Mouse (Mus musculus): Measurements from ENCODE around the gene Gm45716. TPM values are rescaled to one million over a fixed set of nuclear protein-coding genes. Genes with fewer than 3 reads are reported as not detected.
A peak's percentile ranks its signal among the peaks of the same experiment; 100 is the strongest.

Gm45716 gene
- 6.8 and 8.2 TPM in 2 replicates for polyA plus RNA-seq (2015; fragmentation: Nextera tagmentation; extraction: Ambion mirVana)

GRCm38 (mm10) chr11:90187441-90187840 is at the start of gene Gm45716:
TSS of gene Gm45716 (plus strand) at chr11:90187683.
- no peak within 1 kb of the TSS for H3K4me3 ChIP-seq (ENCODE audit: low read length)
- H3K27ac ChIP-seq (ENCODE audit: low read length), result no peak within 1 kb of the TSS
- H3K4me1 ChIP-seq (replicated peaks; ENCODE audit: control insufficient read depth, insufficient read depth, low read length), result peaks cover 2% of the 10 kb centered on the region; the same call in 1 of the 2 replicates
- H3K36me3 ChIP-seq (ENCODE audit: control insufficient read depth, insufficient read depth, low read length), result no peaks in the 10 kb centered on the region
- no peaks in the 10 kb centered on the region for H3K27me3 ChIP-seq (ENCODE audit: control insufficient read depth, insufficient read depth, low read depth, low read length)
- H3K4me2 ChIP-seq (ENCODE audit: low read depth, low read length), result no peak within 1 kb of the TSS
- ATAC-seq (ENCODE audit: low read depth), result no peak
- 81% methylated on average over 6 of the region's 7 CpGs for WGBS
- no peak within 1 kb of the TSS for H3K9ac ChIP-seq (ENCODE audit: low read length)
- no peaks in the 10 kb centered on the region for H3K9me3 ChIP-seq (ENCODE audit: control insufficient read depth, low read length)

DNA sequence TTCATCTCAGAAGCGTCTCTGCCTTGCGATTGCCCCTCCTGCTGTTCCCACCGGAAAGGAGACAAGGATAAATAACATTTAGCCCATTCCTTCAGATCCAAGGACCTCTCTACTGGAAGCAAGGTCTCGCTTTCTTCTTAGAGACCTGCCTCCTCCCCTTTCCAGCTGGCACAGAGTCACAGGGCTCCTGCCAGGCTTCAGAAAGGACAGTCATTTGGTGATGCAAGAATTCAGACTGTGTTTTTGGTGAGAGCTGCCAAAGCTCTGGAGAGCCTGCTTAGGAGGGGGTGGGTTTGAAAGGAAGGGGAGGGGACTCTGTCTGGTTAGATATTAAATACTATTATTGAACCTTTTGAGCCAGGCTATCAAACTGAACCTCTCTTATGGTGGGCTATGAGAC is 45.1 kb upstream of the Gm45716 start:
- no peaks in the 10 kb centered on the region for H3K36me3 ChIP-seq (ENCODE audit: control insufficient read depth, insufficient read depth, low read length)
- H3K9me3 ChIP-seq (ENCODE audit: control insufficient read depth, low read length), result no peaks in the 10 kb centered on the region
- no peak overlapping the region for H3K9ac ChIP-seq (ENCODE audit: low read length)
- 30% methylated on average over 4 of the region's 4 CpGs for WGBS
- H3K4me3 ChIP-seq (ENCODE audit: low read length), result no peak overlapping the region
- H3K4me1 ChIP-seq (replicated peaks; ENCODE audit: control insufficient read depth, insufficient read depth, low read length), result peaks cover 2% of the 10 kb centered on the region; the same call in 1 of the 2 replicates
- no peak overlapping the region for H3K27ac ChIP-seq (ENCODE audit: low read length)
- peak; percentile 89 for ATAC-seq (ENCODE audit: low read depth)
- 0 out of 2 replicates have a peak overlapping the region, but pooled peaks have one; percentile 15 for H3K4me2 ChIP-seq (ENCODE audit: low read depth, low read length)
- no peaks in the 10 kb centered on the region for H3K27me3 ChIP-seq (ENCODE audit: control insufficient read depth, insufficient read depth, low read depth, low read length)

- H3K4me3 ChIP-seq (ENCODE audit: low read length), result no peak overlapping the region
- peaks cover 2% of the 10 kb centered on the region; the same call in 1 of the 2 replicates for H3K4me1 ChIP-seq (replicated peaks; ENCODE audit: control insufficient read depth, insufficient read depth, low read length)
- H3K4me2 ChIP-seq (ENCODE audit: low read depth, low read length), result no peak overlapping the region
- 62% methylated on average over 4 of the region's 4 CpGs for WGBS
- H3K36me3 ChIP-seq (ENCODE audit: control insufficient read depth, insufficient read depth, low read length), result no peaks in the 10 kb centered on the region
- 0 out of 2 replicates have a peak, but pooled peaks have one; percentile 15 for ATAC-seq (ENCODE audit: low read depth)
- H3K9me3 ChIP-seq (ENCODE audit: control insufficient read depth, low read length), result no peaks in the 10 kb centered on the region
- H3K9ac ChIP-seq (ENCODE audit: low read length), result no peak overlapping the region
- H3K27ac ChIP-seq (ENCODE audit: low read length), result no peak overlapping the region
- H3K27me3 ChIP-seq (ENCODE audit: control insufficient read depth, insufficient read depth, low read depth, low read length), result no peaks in the 10 kb centered on the region
Observed at GRCm38 (mm10) chr11:90142936-90143335, 44.5 kb upstream of the Gm45716 start.

DNA sequence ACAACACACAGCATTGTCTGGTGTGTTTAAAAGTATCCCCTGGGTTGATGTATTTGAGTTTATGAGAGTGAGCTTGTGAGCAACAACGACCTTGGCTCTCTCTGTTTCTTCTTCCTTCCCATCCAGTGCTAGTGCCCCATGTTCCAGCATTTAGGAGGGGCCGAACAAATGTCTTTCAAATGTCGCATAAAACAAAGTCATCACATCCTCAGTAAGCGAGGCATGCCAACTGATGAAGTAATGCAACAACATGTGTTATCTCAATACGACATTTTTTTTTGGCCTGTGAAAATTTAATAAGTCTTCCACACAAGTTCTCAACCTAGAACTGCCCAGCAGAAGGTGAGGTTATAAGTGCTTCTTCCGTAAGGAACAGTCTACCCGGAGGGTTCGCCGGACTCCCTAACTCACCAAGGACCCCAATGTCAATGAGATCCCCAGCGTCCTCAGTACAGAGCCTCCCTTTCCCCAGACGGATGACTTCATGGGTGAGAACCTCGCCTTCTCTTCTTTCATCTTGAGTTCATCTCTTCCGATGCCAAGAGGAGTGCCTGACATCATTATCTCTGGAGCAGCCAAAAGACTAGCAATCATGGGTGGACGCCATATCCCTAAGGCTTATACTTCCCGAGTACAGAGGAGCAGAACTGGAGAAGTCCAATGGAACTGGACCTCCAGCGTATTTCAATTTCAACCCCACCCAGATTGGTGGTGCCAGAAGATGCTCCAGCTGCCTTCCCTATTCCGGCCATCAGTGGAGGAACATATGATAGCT is 41.2 kb upstream of the Gm45716 start:
- Histone ChIP-seq H3K4me2 (ENCODE audit: low read depth, low read length) (no peak overlapping the region), H3K4me1 (replicated peaks; ENCODE audit: control insufficient read depth, insufficient read depth, low read length) (peaks cover 2% of the 10 kb centered on the region; the same call in 1 of the 2 replicates), H3K36me3 (ENCODE audit: control insufficient read depth, insufficient read depth, low read length) (no peaks in the 10 kb centered on the region), H3K27me3 (ENCODE audit: control insufficient read depth, insufficient read depth, low read depth, low read length) (no peaks in the 10 kb centered on the region), H3K9me3 (ENCODE audit: control insufficient read depth, low read length) (no peaks in the 10 kb centered on the region), H3K9ac (ENCODE audit: low read length) (no peak overlapping the region), H3K27ac (ENCODE audit: low read length) (no peak overlapping the region), H3K4me3 (ENCODE audit: low read length) (no peak overlapping the region)
- no peak for ATAC-seq (ENCODE audit: low read depth)
- 88% methylated on average over 17 of the region's 17 CpGs for WGBS

GRCm38 (mm10) chr11:90155066-90155465 is 32.4 kb upstream of the Gm45716 start:
- no peak overlapping the region for H3K27ac ChIP-seq (ENCODE audit: low read length)
- ATAC-seq (ENCODE audit: low read depth), result no peak

DNA sequence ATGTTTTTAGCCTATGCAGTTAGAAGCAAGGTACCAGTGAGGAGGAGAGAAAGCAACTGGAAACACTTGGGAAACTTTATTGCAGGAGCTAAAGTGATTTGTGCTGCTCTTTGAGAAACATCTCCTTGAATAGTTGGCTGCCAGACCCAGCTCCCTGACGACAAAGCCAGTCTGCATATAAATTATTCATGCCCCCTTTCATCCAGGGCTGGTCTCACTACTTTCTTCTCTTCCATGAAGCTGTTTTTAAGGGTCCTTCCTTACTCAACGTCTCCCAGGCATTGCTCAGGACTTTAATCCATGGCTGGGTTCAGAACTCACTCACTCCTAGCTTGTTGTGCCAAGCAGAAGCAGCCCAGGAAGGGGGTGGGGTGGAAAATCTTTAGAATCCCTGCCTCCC is 32.0 kb upstream of the Gm45716 start:
- H3K4me3 ChIP-seq (ENCODE audit: low read length), result no peak overlapping the region
- no peak overlapping the region for H3K27ac ChIP-seq (ENCODE audit: low read length)
- H3K36me3 ChIP-seq (ENCODE audit: control insufficient read depth, insufficient read depth, low read length), result no peaks in the 10 kb centered on the region
- H3K9me3 ChIP-seq (ENCODE audit: control insufficient read depth, low read length), result no peaks in the 10 kb centered on the region
- H3K9ac ChIP-seq (ENCODE audit: low read length), result no peak overlapping the region
- no peak for ATAC-seq (ENCODE audit: low read depth)
- no peaks in the 10 kb centered on the region for H3K27me3 ChIP-seq (ENCODE audit: control insufficient read depth, insufficient read depth, low read depth, low read length)
- no peaks in the 10 kb centered on the region for H3K4me1 ChIP-seq (replicated peaks; ENCODE audit: control insufficient read depth, insufficient read depth, low read length)
- no peak overlapping the region for H3K4me2 ChIP-seq (ENCODE audit: low read depth, low read length)
- 45% methylated on average over 2 of the region's 2 CpGs for WGBS

More at GRCm38 (mm10) chr11:90155066-90155465, 32.4 kb upstream of the Gm45716 start:
- WGBS, result 59% methylated on average over 5 of the region's 5 CpGs
- H3K4me1 ChIP-seq (replicated peaks; ENCODE audit: control insufficient read depth, insufficient read depth, low read length), result no peaks in the 10 kb centered on the region
- H3K4me2 ChIP-seq (ENCODE audit: low read depth, low read length), result no peak overlapping the region
- H3K36me3 ChIP-seq (ENCODE audit: control insufficient read depth, insufficient read depth, low read length), result no peaks in the 10 kb centered on the region
- H3K9ac ChIP-seq (ENCODE audit: low read length), result no peak overlapping the region
- no peak overlapping the region for H3K4me3 ChIP-seq (ENCODE audit: low read length)
- H3K9me3 ChIP-seq (ENCODE audit: control insufficient read depth, low read length), result no peaks in the 10 kb centered on the region
- no peaks in the 10 kb centered on the region for H3K27me3 ChIP-seq (ENCODE audit: control insufficient read depth, insufficient read depth, low read depth, low read length)

GRCm38 (mm10) chr11:90167771-90168170 is 19.7 kb upstream of the Gm45716 start:
- H3K27ac ChIP-seq (ENCODE audit: low read length), result no peak overlapping the region
- no peaks in the 10 kb centered on the region for H3K9me3 ChIP-seq (ENCODE audit: control insufficient read depth, low read length)
- whole genome bisulfite sequencing, result 30% methylated on average over 6 of the region's 6 CpGs
- H3K4me1 ChIP-seq (replicated peaks; ENCODE audit: control insufficient read depth, insufficient read depth, low read length), result no peaks in the 10 kb centered on the region
- no peaks in the 10 kb centered on the region for H3K27me3 ChIP-seq (ENCODE audit: control insufficient read depth, insufficient read depth, low read depth, low read length)
- H3K36me3 ChIP-seq (ENCODE audit: control insufficient read depth, insufficient read depth, low read length), result no peaks in the 10 kb centered on the region
- no peak overlapping the region for H3K4me2 ChIP-seq (ENCODE audit: low read depth, low read length)
- no peak overlapping the region for H3K9ac ChIP-seq (ENCODE audit: low read length)
- no peak overlapping the region for H3K4me3 ChIP-seq (ENCODE audit: low read length)
- ATAC-seq (ENCODE audit: low read depth), result no peak

DNA sequence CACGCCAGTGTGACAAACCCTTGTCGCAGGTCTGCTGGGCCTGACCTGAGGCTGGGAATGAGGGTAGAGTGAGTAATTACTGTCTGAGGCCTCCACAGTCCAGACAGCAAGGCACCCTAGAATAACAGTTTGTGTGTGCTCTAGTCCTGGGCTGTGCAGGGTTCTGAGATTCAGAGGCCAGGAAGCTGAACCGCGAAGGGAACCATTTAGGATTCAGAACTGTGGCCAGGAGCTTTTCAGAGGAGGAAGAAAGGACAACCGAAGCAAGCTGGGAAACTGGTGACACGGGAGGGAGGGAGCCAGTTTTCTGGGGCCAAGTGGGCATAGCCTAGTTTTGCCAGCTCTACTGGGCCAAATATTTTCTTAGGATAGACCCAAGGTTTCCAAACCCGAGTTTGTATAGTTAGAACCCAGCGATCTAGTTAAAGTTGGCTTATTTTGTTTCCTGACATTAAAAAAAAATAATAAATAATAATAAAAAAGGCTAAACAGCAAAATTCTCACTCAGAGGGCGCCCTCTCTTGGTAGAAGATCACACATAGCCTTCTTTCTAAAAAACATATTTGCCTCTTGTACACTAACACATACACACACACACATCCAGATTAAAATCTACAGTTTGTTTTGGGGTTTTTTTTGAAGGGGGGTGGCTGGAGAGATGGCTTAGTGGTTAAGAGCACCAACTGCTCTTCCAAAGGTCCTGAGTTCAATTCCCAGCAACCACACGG is 19.0 kb upstream of the Gm45716 start:
- Histone ChIP-seq H3K27me3 (ENCODE audit: control insufficient read depth, insufficient read depth, low read depth, low read length) (no peaks in the 10 kb centered on the region), H3K4me3 (ENCODE audit: low read length) (no peak overlapping the region), H3K9ac (ENCODE audit: low read length) (no peak overlapping the region), H3K27ac (ENCODE audit: low read length) (no peak overlapping the region), H3K36me3 (ENCODE audit: control insufficient read depth, insufficient read depth, low read length) (no peaks in the 10 kb centered on the region), H3K4me2 (ENCODE audit: low read depth, low read length) (no peak overlapping the region), H3K9me3 (ENCODE audit: control insufficient read depth, low read length) (no peaks in the 10 kb centered on the region), H3K4me1 (replicated peaks; ENCODE audit: control insufficient read depth, insufficient read depth, low read length) (no peaks in the 10 kb centered on the region)
- ATAC-seq (ENCODE audit: low read depth), result no peak
- WGBS, result 83% methylated on average over 10 of the region's 10 CpGs
